10 mouse cellular contexts compared by ENCODE assay signal in genomic region chr2:69531528-69532055, GRCm38 (mm10). TPM values are rescaled to one million over a fixed set of nuclear protein-coding genes. Genes with fewer than 3 reads are reported as not detected.
DNase-seq lines count a peak whose midpoint lies in the region; ATAC-seq lines count a peak whose summit lies in the region.
"Had no signal": no experiment of that assay in that cellular context is flagged by ENCODE, and none has a peak within 500 bp of the region (broad histone marks: within the 10 kb centered on the region; RNA-seq: fewer than 3 reads in every experiment).

No protein-coding gene starts in this region.

- no peaks in the 10 kb centered on the region for H3K36me3 ChIP-seq in heart, embryonic 12.5 days
- H3K36me3 ChIP-seq in forebrain, embryonic 13.5 days (ENCODE audit: poor library complexity, severe bottlenecking) = no peaks in the 10 kb centered on the region
- H3K36me3 ChIP-seq in midbrain, embryonic 13.5 days = peaks cover 5% of the 10 kb centered on the region; the same call in 1 of the 2 replicates
- H3K36me3 ChIP-seq: limb, embryonic 12.5 days had no signal

- no peak overlapping the region for H3K4me2 ChIP-seq in heart, embryonic 12.5 days
- H3K4me2 ChIP-seq in forebrain, embryonic 13.5 days = no peak overlapping the region
- H3K4me2 ChIP-seq in midbrain, embryonic 13.5 days (replicated peaks) = no peak overlapping the region
- H3K4me2 ChIP-seq: limb, embryonic 12.5 days had no signal

- 0 out of 2 replicates have a peak, but pooled peaks cover 5% of the 10 kb centered on the region for H3K27me3 ChIP-seq in heart, embryonic 12.5 days (replicated peaks)
- no peaks in the 10 kb centered on the region for H3K27me3 ChIP-seq in forebrain, embryonic 13.5 days
- H3K27me3 ChIP-seq in midbrain, embryonic 13.5 days = no peaks in the 10 kb centered on the region
- H3K27me3 ChIP-seq: limb, embryonic 12.5 days had no signal

- H3K4me3 ChIP-seq in heart, embryonic 12.5 days = no peak overlapping the region
- H3K4me3 ChIP-seq in forebrain, embryonic 13.5 days = no peak overlapping the region
- no peak overlapping the region for H3K4me3 ChIP-seq in midbrain, embryonic 13.5 days (replicated peaks)
- H3K4me3 ChIP-seq: limb, embryonic 12.5 days had no signal

- 33% methylated on average over 3 of the region's 3 CpGs for WGBS in heart, embryonic 12.5 days
- 9% methylated on average over 3 of the region's 3 CpGs for WGBS in forebrain, embryonic 13.5 days
- WGBS in midbrain, embryonic 13.5 days = 8% methylated on average over 3 of the region's 3 CpGs

- peaks cover 23% of the 10 kb centered on the region for H3K4me1 ChIP-seq in heart, embryonic 12.5 days (replicated peaks)
- peaks cover 13% of the 10 kb centered on the region for H3K4me1 ChIP-seq in forebrain, embryonic 13.5 days
- H3K4me1 ChIP-seq in midbrain, embryonic 13.5 days (replicated peaks) = peaks cover 17% of the 10 kb centered on the region

- peak; percentile 33; the same call in 1 of the 2 replicates for ATAC-seq in heart, embryonic 12.5 days (ENCODE audit: insufficient number of reproducible peaks, low FRiP score)
- peak; percentile 68 for ATAC-seq in forebrain, embryonic 13.5 days
- ATAC-seq in midbrain, embryonic 13.5 days = peak; percentile 86

- H3K27ac ChIP-seq in heart, embryonic 12.5 days (ENCODE audit: poor library complexity, severe bottlenecking) = no peak overlapping the region
- H3K27ac ChIP-seq in forebrain, embryonic 13.5 days = no peak overlapping the region
- 0 out of 2 replicates have a peak overlapping the region, but pooled peaks have one; percentile 9 for H3K27ac ChIP-seq in midbrain, embryonic 13.5 days
- H3K27ac ChIP-seq: limb, embryonic 12.5 days had no signal

- H3K9me3 ChIP-seq in heart, embryonic 12.5 days (replicated peaks) = no peaks in the 10 kb centered on the region
- H3K9me3 ChIP-seq in forebrain, embryonic 13.5 days (replicated peaks) = no peaks in the 10 kb centered on the region
- H3K9me3 ChIP-seq in midbrain, embryonic 13.5 days = no peaks in the 10 kb centered on the region
- H3K9me3 ChIP-seq: limb, embryonic 12.5 days had no signal

- H3K9ac ChIP-seq in heart, embryonic 12.5 days = no peak overlapping the region
- H3K9ac ChIP-seq in forebrain, embryonic 13.5 days = no peak overlapping the region
- no peak overlapping the region for H3K9ac ChIP-seq in midbrain, embryonic 13.5 days (replicated peaks)
- H3K9ac ChIP-seq: limb, embryonic 12.5 days had no signal

- no peak for DNase-seq in heart, adult 8-10 months (ENCODE audit: low spot score)
- peak; percentile 41 for DNase-seq in NIH3T3 (ENCODE audit: low read depth)
- no peak for DNase-seq in gastrocnemius, postnatal 25 days
- no peak for DNase-seq in thymus, postnatal 4 days
- DNase-seq in thymus, postnatal 25 days = no peak
- DNase-seq: cerebellum, adult 9-11 months had no signal

RNA-seq across cellular contexts. Expression of gene Lrp2, which starts 54.3 kb away (rescaled TPM):
- polyA plus RNA-seq in heart, embryonic 12.5 days (2016; fragmentation: Nextera tagmentation; extraction: Ambion mirVana) = 0.74 and 0.78 TPM in 2 replicates
- total RNA-seq in heart, adult 8-10 months (2022) = 1 to 10 TPM in 3 of 4 experiments, under 1 TPM in 1; 0.57 to 1.6 (median 1.1) TPM
- polyA plus RNA-seq in forebrain, embryonic 13.5 days (2015; fragmentation: Nextera tagmentation; extraction: Ambion mirVana) = 0.75 and 1.1 TPM in 2 replicates
- 2.2 and 3.7 TPM in 2 replicates for polyA plus RNA-seq in midbrain, embryonic 13.5 days (2015; fragmentation: Nextera tagmentation; extraction: Ambion mirVana)
- total RNA-seq in gastrocnemius, postnatal 25 days (2021) = not detected
- polyA plus RNA-seq: limb, embryonic 12.5 days had no signal

Comparison
In these comparisons a context has a peak if more than half of its experiments do, and no peak if none do; other contexts are left out.
1. ATAC-seq: peak in every context shown above with its lines; median percentile 86 in midbrain, embryonic 13.5 days; 68 in forebrain, embryonic 13.5 days; 33 in heart, embryonic 12.5 days.